Mouse (Mus musculus): ENCODE data around the gene Atg7. TPM values are rescaled to one million over a fixed set of nuclear protein-coding genes. Genes with fewer than 3 reads are reported as not detected.

The Atg7 gene
- polyA plus RNA-seq, 1 experiment, result not detected

DNA sequence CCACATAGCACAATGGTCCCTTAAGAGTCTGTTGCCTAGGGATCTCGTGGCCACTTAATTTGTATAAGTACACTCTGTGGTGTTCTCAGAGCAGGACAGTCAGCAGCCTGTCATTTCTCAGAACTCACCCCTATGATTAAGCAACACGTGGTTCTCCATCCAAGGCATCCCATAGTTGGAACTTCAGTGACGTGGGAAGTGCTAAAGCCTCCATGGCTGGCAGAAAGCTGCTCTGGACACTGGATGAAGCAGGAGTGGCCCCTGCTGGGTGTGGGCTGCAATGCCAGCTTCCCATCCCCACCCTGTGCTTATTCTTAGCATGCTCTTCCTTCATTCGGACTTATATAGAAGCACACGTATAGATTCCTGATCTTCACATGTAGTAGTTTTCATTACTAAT is 55.7 kb downstream of the Atg7 start:
- Histone ChIP-seq H3K4me1 (ENCODE audit: control insufficient read depth, insufficient read depth, low read length) (0 out of 2 replicates have a peak, but pooled peaks cover 3% of the 10 kb centered on the region), H3K4me3 (ENCODE audit: insufficient read depth, low read depth, low read length) (no peak overlapping the region), H3K27ac (ENCODE audit: insufficient read depth, low read depth, low read length) (no peak overlapping the region)
- WGBS, result 57% methylated on average over 5 of the region's 5 CpGs
- TF ChIP-seq CTCF (IDR thresholded peaks at IDR 0.05; ENCODE audit: insufficient read depth, low read depth, low read length) (no peak), POLR2A (IDR thresholded peaks at IDR 0.05; ENCODE audit: insufficient read depth, low read depth, low read length) (no peak)

DNA sequence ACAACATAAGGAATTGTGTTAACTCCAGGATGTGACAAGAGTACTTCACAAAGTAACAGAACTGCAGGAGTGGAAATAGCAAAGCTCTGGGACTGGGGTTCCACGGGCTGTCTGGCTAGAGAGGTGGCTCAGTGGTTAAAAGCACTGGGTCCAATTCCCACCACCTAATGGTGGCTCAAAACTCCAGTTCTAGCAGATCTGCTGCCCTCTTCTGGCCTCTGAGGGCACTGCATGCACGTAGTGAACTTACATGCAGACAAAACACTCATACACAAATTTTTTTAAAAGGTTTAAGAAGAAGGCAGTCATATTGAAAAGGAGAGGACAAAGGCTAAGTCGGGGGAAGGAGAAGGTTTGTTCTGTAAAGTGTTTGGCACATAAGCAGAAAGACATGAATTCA is 57.8 kb downstream of the Atg7 start:
- Histone ChIP-seq H3K4me1 (ENCODE audit: control insufficient read depth, insufficient read depth, low read length) (0 out of 2 replicates have a peak, but pooled peaks cover 3% of the 10 kb centered on the region), H3K4me3 (ENCODE audit: insufficient read depth, low read depth, low read length) (no peak overlapping the region), H3K27ac (ENCODE audit: insufficient read depth, low read depth, low read length) (no peak overlapping the region)
- TF ChIP-seq CTCF (IDR thresholded peaks at IDR 0.05; ENCODE audit: insufficient read depth, low read depth, low read length) (no peak), POLR2A (IDR thresholded peaks at IDR 0.05; ENCODE audit: insufficient read depth, low read depth, low read length) (no peak)
- 95% methylated on average over 3 of the region's 3 CpGs for WGBS

DNA sequence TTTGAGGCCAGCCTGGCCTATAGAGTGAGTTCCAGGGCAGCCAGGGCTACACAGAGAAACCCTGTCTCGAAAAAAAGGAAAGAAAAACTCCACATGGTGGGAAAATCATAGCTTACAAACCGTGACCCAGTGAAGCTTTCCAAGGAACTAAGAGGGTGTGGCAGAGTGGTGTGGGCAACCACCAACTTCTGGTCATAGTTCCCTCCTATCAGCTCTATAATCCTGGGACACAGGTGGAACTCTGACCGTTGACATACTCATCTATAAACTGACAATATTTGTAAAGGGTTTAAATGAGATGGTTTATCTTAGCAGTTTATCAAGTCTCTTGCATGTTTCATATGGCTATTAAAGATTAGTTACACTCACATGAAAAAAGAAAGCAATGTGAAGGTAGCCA is 64.1 kb downstream of the Atg7 start:
- Histone ChIP-seq H3K4me3 (ENCODE audit: insufficient read depth, low read depth, low read length) (no peak overlapping the region), H3K4me1 (ENCODE audit: control insufficient read depth, insufficient read depth, low read length) (no peaks in the 10 kb centered on the region), H3K27ac (ENCODE audit: insufficient read depth, low read depth, low read length) (no peak overlapping the region)
- WGBS, result 86% methylated on average over 3 of the region's 3 CpGs
- TF ChIP-seq CTCF (IDR thresholded peaks at IDR 0.05; ENCODE audit: insufficient read depth, low read depth, low read length) (no peak), POLR2A (IDR thresholded peaks at IDR 0.05; ENCODE audit: insufficient read depth, low read depth, low read length) (no peak)

DNA sequence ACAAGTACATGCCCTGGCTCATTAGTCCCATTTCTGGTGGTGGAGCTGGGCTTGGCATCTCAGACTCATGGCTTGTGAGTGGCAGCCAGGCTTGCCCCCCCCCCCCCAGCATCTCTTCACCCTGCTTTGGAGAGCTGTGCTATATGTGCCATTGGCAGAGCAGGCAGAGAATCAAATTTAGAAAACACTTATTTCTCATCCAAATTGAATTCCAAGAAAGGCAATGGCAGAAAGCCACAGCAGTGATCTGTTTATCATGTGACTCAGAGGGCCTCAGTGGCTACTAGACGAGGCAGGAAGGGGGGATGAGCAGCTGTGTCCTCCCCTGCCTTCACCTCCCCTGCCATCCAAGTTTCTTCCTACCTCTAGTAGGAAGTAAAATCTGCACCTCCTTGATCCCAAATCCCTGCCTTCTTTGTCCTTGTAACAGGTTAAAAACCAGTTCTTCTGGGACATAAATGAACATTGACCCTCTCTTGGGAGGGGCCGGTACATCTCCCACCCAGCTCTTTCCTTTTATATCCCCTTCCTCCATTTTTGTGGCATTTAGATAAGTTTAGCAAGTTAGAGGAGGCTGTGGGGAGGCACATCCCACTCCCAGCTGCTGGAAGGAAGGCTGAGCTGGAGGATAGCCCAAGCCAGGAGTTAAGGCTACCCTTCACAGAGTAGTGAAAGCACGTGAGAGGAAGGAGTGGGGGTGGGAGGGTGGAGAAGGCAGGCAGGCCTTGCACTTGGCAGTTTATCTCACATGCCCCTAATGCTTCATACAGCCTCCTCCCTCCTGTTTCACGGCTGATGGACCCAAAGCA is 69.5 kb downstream of the Atg7 start:
- Histone ChIP-seq H3K27ac (ENCODE audit: insufficient read depth, low read depth, low read length) (no peak overlapping the region), H3K4me3 (ENCODE audit: insufficient read depth, low read depth, low read length) (no peak overlapping the region), H3K4me1 (ENCODE audit: control insufficient read depth, insufficient read depth, low read length) (peaks cover 14% of the 10 kb centered on the region)
- WGBS, result 61% methylated on average over 4 of the region's 4 CpGs
- TF ChIP-seq CTCF (IDR thresholded peaks at IDR 0.05; ENCODE audit: insufficient read depth, low read depth, low read length), result no peak
- TF ChIP-seq POLR2A (IDR thresholded peaks at IDR 0.05; ENCODE audit: insufficient read depth, low read depth, low read length), result no peak

DNA sequence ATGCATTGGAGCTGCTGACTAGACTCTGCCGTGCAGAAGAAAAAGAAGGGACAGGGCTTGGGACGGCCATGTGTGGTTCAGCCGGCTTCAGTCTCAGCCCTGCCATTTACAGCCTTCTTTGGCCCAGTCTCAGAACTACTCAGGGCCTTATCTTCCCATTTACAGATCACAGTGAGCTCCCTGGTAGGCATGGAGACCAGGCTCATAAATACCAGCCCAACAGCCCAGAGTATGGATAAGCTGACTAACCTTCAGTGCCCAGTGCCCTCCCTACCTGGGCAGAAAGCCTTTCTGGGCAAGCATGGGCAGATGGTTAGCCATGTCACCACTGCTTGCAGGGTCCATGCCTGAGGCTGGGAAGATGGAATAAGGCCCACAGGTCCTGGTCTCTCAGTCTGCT is 70.6 kb downstream of the Atg7 start:
- TF ChIP-seq POLR2A (IDR thresholded peaks at IDR 0.05; ENCODE audit: insufficient read depth, low read depth, low read length), result no peak
- no peak for TF ChIP-seq CTCF (IDR thresholded peaks at IDR 0.05; ENCODE audit: insufficient read depth, low read depth, low read length)
- 87% methylated on average over 3 of the region's 3 CpGs for WGBS

DNA sequence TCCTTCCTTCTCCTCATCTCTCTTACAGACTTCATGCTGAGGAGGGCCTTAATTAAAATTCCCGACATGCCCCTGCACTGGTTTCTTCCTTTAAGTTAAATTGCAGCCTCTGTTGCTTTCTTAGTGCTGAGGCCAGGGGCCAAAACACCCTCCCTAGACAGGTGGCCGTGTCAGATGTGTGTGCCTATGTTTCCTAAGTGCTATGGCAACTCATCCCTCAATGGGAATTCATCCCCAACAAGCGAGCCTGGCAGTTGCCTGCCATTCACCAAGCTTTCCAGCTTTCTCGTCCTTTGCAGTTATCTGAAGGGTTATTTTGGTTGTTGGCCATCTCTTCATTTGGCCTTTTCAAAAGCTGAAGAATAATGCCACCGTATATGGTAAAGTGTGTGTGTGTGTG is 71.8 kb downstream of the Atg7 start:
- WGBS, result 42% methylated on average over 5 of the region's 5 CpGs
- Histone ChIP-seq H3K27ac (ENCODE audit: insufficient read depth, low read depth, low read length) (no peak overlapping the region), H3K4me1 (ENCODE audit: control insufficient read depth, insufficient read depth, low read length) (peaks cover 18% of the 10 kb centered on the region), H3K4me3 (ENCODE audit: insufficient read depth, low read depth, low read length) (no peak overlapping the region)
- TF ChIP-seq CTCF (IDR thresholded peaks at IDR 0.05; ENCODE audit: insufficient read depth, low read depth, low read length), result no peak
- no peak for TF ChIP-seq POLR2A (IDR thresholded peaks at IDR 0.05; ENCODE audit: insufficient read depth, low read depth, low read length)

More for the DNA sequence above, 70.6 kb downstream of the Atg7 start:
- Histone ChIP-seq H3K27ac (ENCODE audit: insufficient read depth, low read depth, low read length) (no peak overlapping the region), H3K4me1 (ENCODE audit: control insufficient read depth, insufficient read depth, low read length) (peaks cover 14% of the 10 kb centered on the region), H3K4me3 (ENCODE audit: insufficient read depth, low read depth, low read length) (no peak overlapping the region)

DNA sequence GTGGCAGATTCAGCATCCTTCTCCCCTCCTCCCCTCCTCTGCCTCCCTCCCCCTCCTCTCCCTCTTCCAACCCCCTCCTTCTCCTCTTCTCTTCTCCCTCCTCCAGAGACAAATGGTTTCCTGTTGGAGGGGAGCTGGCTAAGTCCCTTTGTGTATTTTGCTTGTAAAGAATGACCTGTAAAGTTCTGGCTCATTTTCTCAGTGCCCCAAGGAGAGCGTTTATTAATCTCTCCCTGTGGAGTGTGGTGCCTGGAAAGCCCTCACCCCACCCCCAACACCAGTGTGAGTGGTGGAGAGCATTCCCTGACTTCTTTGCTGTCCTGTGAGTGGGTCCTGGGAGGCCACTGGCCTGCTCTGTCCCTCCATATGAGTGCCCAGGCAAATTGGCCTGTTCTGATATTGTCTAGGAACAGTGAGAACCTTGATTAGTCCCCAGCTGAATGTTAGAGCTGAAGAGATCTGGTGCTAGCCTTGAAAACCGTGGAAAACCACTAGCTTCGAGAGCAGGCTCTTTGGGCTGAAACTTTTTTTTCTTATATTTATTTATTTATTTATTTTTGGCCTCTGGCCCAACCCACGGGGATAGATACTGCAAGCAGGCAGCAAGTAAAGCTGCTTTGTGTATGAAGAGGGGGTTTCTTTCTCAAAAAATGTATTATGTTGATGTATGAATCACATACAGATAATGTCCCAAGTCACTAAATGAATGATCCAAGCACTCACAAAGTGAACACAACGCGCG is 72.6 kb downstream of the Atg7 start:
- TF ChIP-seq CTCF (IDR thresholded peaks at IDR 0.05; ENCODE audit: insufficient read depth, low read depth, low read length), result no peak
- Histone ChIP-seq H3K27ac (ENCODE audit: insufficient read depth, low read depth, low read length) (no peak overlapping the region), H3K4me1 (ENCODE audit: control insufficient read depth, insufficient read depth, low read length) (peaks cover 20% of the 10 kb centered on the region), H3K4me3 (ENCODE audit: insufficient read depth, low read depth, low read length) (no peak overlapping the region)
- WGBS, result 58% methylated on average over 7 of the region's 7 CpGs

DNA sequence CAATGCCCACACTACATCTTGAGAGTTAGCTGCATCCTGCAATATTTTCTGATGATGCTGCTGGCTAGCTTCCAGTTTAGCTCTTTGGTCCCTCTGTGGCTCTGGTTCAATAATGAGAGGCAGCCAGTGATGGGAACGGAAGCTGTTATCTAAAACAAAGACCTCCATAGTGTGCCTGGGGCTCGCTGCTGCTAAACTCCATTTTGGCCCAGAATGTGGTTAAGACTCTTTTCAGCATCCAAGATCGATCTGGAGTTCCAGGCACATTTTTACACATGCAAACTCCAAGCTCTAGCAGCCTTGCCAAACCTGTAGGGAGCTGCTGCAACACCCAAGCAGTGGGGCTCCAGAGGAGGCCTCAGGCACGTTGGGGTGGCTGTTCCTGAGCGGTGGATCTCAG is 76.2 kb downstream of the Atg7 start:
- H3K4me3 ChIP-seq (ENCODE audit: insufficient read depth, low read depth, low read length), result no peak overlapping the region
- H3K27ac ChIP-seq (ENCODE audit: insufficient read depth, low read depth, low read length), result 0 out of 2 replicates have a peak overlapping the region, but pooled peaks have one; percentile 20
- 45% methylated on average over 5 of the region's 5 CpGs for WGBS
- peaks cover 18% of the 10 kb centered on the region for H3K4me1 ChIP-seq (ENCODE audit: control insufficient read depth, insufficient read depth, low read length)
- TF ChIP-seq CTCF (IDR thresholded peaks at IDR 0.05; ENCODE audit: insufficient read depth, low read depth, low read length) (no peak), POLR2A (IDR thresholded peaks at IDR 0.05; ENCODE audit: insufficient read depth, low read depth, low read length) (no peak)

DNA sequence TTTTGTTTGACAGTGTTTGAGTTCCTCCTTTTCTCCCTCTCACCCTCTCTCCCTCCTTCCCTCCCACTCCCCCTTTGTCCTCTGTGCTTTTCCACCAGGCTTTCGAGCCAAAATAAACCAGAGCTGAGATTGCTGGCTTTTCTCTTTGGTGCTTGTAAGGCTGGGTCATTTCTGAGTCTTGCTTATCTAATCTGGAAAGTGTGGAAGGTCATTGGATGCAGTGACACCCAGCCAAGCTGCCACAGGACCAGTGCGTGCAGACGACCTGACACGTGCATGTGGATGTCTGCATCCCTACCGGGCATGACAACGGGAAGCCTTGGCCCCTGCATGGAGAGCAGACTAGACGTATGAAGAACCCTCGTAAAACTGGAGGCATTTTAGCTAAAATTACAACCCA is 76.8 kb downstream of the Atg7 start:
- TF ChIP-seq CTCF (IDR thresholded peaks at IDR 0.05; ENCODE audit: insufficient read depth, low read depth, low read length), result no peak
- H3K27ac ChIP-seq (ENCODE audit: insufficient read depth, low read depth, low read length), result no peak overlapping the region
- peaks cover 12% of the 10 kb centered on the region for H3K4me1 ChIP-seq (ENCODE audit: control insufficient read depth, insufficient read depth, low read length)
- 82% methylated on average over 8 of the region's 8 CpGs for WGBS
- H3K4me3 ChIP-seq (ENCODE audit: insufficient read depth, low read depth, low read length), result no peak overlapping the region

All from olfactory bulb, adult 2 months (tissue).